Mouse (Mus musculus): ENCODE results near the gene Tmem132b.
A peak's percentile ranks its signal among the peaks of the same experiment; 100 is the strongest.
"Not testable (repeated sequence)": the region's sequence is repeated elsewhere in the genome, so short reads cannot be mapped to it uniquely, and the experiment has no call there.

Tmem132b gene

DNA sequence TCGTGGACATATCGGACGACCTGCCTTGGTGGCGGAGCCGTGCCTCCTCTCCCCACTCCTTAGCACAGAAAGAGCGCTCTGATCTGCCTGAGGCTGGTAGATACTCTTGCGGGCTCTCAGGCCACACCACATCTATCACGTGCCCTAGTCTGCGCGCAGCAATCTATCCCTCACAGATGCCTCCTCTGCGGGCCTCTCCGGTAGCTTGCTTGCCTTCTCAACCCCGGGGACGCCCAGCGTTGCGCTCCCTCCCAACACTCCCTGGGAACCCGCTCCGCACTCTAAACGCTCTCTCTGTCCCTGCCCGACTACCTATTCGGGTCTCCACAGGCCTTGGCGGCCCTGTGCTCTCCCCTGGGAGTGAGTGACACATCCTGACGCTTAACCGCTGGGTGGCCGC, at the start of gene Tmem132b:
Gene Tmem132b, plus strand, starts transcription at position 141 of the 400 bp plus-strand sequence.
- DNase-seq (ENCODE audit: low read depth, low spot score) = peak; percentile 83

DNA sequence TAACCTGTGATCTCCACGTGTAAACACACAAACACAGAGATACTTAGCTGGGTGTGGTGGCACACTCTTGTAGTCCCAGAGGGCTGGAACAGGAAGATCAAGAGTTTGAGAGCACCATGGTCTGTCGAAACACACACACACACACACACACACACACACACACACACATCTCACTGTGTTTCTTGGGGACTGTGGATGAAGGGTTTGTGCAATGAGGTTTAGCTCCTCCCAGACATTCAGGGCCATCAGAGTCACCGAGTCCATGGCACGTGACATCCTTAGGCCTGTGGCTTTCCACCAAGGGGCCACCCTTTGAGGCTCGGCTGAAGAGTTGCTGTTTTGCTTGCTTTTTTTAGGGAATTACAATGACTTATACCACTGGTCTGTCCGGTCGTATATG, 49.1 kb upstream of the Tmem132b start:
- DNase-seq (ENCODE audit: low read depth, low spot score) = no peak

DNA sequence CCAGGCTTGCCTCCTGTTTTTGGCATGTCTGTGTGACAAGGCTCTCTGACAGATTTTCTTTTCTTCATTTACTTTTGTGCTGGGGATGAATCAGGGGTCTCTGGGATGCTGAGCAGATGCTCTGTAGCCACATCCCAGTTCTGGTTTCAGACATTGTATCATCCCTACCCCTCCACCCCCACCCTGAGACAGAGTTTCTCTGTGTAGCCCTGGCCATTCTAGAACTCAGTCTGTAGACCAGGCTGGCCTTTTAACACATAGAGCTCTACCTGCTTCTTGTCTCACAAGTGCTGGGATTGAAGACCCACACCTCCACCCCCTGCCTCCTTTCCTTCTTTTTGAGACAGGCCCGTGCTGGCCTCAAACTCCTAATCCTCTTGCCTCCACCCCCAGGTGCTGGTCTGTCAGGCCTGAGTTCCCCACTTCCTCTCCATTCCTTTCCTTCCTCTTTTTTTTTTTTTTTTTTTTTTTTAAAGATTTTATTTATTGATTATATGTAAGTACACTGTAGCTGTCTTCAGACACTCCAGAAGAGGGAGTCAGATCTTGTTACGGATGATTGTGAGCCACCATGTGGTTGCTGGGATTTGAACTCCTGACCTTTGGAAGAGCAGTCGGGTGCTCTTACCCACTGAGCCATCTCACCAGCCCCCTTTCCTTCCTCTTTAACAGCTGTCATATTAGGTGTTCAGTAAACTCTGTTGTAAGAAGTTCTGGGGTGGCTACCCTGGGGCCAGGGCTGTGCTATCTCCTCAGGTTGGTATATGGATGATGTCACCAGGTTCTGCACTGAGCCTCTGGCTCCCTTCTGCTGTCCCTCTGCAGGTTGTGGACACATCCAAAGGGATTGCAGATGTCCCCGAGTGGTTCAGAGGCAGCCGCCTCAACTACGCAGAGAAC, 47.6 kb upstream of the Tmem132b start:
- no peak for DNase-seq (ENCODE audit: low read depth, low spot score)

DNA sequence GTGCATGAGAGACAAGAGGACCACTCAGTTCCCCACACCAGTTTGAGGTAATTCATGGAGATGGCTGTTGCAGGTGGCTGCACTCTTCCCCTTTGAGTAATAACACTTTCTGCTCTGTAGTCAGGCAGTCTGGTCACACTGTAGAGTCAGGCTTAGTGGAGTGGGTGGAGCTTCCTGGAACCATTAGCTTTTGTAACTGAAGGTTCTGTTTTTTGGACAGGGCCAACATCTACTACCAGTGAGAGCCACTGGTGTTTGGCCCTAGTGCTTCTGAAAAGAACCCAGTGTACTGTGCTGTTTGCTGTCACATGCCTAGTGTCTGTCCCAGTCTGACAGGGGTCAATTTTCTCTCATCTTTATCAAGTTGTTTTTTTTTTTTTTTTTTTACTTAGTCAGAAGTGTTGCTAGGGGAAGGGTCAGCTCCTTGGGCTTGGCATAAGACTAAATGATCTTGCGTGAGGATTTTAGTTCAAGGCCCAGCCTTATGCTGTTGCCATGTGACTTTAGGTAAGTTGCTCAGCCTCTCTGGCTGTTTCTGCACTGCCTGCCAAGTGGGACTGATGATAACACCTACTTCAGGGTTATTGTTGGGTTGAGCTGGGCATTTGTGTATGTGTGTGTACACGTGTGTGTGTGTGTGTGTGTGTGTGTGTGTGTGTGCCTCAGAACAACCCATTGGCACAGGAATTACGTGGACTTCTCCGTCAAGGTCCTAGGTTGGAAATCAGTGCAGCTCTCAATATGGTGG, 46.4 kb upstream of the Tmem132b start:
- DNase-seq (ENCODE audit: low read depth, low spot score) = no peak

DNA sequence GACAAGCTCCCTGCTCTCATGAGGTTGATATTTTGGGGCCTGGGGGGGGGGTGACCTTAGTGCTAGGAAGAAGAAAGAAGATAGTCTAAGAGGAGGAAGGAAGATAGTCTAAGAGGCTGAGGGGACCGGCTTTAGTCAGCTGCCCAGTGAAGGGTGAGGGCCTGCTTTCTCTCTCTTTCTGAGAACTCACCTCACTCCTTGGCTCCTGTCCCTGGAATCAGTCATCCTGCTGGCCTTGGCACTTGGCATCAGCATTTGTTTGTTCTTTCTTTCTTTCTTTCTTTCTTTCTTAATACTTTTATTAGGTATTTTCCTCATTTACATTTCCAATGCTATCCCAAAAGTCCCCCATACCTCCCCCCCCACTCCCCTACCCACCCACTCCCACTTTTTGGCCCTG, 45.5 kb upstream of the Tmem132b start:
- no peak for DNase-seq (ENCODE audit: low read depth, low spot score)

DNA sequence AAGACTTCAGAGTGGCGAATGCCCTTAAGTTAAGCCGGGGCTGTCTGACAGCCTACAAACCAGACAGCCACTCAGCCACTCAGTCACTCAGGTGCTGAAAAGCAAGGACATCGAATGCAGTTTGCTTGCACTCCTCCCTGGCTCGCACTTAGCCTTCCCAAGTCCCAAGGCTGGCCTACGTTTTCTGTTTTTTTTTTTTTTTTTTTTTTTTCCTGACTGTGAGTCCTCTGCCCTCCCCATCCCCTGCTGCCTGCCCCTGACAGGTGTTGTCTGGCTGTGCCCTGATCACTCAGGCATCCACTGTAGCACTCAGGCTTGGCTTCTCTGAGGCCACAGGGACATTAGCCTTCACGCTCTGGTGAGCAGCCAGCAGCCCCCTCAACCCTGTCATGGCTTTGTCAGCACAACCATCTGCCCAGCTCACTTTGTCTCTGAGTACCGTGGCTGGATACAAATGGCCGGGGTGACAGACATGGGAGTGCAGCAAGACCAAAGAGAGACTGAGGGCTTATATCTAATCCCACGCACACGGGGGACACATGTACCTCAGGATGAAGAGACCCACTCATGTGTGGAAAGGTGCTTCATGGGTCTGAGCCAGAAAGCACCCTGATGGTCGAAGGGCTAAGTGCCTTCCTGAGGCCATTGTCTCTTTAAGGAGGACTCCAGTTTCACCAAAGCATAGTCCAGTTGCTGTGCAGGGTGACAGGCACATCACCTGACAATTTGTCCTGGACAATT, 44.0 kb upstream of the Tmem132b start:
- DNase-seq (ENCODE audit: low read depth, low spot score) = no peak

DNA sequence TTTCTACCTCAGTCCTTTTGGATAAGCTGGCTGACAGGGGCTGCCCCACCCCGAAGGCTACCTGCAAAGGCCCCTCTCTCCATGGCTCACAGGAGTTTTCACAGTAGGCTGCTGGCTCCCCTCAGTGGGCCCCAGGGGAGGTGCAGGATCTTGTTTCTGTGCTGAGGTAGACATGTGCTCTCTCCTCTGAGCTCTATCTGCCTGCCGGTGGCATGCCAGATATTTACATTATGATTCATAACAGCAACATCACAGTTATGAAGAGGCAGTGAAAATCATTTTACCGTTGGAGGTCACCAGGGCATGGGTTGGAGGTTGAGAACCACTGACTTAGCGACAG, 43.5 kb upstream of the Tmem132b start:
- no peak for DNase-seq (ENCODE audit: low read depth, low spot score)

DNA sequence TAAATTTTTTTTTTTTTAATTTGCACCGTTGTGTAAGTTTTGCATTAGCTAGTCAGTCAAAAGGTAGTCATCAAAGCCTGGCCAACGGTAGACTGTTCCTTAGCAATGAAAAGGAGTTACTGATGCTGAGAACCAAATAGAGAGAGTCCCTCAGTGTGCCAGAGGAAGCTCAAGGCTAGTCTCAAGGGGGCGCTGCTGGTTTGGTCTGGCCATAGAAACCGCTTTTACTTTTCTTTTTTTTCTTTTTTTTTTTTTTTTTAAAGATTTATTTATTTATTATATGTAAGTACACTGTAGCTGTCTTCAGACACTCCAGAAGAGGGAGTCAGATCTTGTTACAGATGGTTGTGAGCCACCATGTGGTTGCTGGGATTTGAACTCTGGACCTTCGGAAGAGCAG, 42.6 kb upstream of the Tmem132b start:
- not testable (repeated sequence) for DNase-seq (ENCODE audit: low read depth, low spot score)

DNA sequence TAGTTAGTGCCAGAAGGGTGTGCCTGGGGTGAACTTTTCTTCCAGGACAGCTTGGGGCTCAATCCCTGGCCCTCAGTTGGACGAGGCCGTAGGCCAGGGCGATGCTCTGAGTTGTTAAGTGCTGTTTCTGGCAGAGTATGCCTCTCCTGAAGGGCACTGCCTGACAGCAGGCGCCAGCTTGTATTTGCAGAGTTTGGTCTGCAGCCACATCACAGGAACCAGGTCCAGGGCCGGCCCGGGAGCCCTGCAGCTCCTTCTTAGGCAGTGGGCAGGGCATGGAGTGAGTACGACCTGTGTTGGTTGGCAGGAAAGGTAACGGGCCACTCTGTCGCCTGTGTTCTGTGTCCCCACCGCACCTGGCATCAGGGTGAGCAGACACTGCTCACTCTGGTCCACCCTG, 40.5 kb upstream of the Tmem132b start:
- no peak for DNase-seq (ENCODE audit: low read depth, low spot score)

DNA sequence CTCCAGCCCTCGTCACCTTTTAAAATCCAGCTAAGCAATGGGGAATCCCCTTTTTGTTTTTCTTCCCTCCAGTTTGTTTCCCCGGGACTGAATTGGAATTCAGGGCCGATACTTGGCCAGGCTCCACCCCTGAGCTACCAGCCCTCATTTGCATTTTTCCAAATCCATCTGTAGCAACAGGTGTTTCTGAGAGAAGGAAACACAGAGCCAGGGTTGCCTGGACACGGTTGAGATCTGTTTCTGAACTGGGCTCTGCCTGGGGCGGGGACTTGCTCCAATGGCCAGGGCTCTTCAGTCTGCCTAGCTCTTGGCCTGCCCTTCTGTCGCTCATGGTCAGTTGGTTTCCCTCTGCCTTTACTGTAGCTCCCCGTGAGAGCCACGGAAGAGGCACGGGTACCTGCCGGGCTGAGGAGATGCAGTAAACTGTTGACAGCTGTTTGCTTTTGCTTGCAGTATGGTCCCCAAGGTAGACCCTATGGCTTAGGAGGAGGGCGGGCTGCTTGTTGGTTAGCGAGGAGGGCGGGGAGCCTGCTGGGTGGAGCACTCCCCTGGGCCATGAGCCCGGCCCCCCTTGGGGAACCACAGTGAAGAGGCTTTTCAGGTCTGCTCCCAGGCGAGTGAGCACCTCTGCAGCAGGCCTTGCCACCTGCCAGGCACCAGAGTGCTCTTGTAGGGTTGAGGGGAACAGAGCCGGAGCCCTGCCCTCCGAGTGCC, 39.0 kb upstream of the Tmem132b start:
- no peak for DNase-seq (ENCODE audit: low read depth, low spot score)

DNA sequence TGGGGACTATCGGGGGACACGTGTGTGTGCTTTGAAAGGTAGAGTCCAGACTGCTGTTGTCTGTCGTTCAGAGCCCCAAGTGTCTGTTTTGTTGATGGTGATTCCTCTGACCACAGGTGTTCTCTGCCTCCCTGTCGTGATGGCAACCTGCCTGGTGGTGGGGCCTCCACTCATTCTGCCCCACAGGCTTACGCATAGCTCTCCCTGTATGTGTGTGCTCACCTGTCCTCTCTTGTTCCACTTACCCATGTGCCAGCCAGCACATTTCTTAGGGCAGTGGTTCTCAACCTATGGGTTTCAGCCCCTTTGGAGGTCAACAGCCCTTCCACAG, 38.5 kb upstream of the Tmem132b start:
- DNase-seq (ENCODE audit: low read depth, low spot score) = no peak

DNA sequence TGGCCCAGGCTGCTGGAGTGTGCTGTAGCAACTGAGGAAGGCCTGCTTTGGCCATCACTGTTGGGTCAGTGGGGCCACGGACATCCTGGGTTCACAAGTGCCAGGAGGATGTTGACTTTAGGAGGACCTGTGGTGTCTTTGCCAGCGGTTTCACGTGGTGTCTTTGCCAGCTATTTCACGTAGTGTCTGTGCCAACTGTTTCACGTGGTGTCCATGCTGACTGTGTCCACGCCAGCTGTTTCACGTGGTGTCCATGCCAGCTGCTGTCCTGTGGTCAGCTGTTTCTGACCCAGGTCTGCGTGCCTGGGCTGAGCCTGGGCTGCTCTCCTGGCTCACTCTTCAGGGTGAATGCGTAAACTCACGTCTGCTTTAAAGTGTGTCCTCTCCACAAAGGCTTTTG, 35.9 kb upstream of the Tmem132b start:
- no peak for DNase-seq (ENCODE audit: low read depth, low spot score)

DNA sequence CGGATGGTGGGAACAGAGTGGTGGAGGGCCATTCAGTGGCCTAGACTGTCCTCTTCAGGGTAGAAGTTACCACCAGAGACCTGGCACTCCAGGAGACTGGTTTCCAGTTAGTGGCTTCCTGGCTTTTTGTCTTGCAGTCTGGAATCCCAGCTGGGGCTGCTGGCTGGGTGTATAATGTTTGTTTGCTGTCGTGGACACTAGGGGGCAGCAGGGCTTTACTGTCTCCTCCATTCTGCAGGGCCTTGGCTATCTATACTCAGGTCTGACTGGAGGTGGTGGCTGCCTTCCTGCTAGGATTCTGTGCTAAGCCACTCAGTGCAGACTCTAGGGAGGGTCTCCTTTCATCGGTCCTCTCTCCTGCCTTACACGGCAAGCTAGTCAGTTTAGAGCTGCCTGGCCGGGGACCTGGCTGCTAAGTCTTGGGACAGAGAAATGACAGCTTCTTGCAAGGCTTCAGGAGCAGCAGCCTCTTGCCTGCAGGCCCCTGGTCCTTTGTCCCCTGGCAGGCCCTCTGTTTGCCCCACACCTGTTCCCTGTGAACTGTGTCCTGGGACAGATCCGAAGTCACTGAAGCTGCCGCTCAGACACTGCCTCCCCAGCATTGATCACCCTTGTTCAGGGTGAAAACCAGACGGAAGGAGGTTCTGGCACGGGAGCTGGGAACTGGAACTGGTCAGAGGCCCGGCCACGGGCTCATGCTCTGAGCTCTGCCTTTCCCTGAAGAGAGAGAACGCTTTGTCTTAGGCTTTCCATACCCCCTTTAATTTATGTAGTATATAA, 33.6 kb upstream of the Tmem132b start:
- DNase-seq (ENCODE audit: low read depth, low spot score) = peak; percentile 86

DNA sequence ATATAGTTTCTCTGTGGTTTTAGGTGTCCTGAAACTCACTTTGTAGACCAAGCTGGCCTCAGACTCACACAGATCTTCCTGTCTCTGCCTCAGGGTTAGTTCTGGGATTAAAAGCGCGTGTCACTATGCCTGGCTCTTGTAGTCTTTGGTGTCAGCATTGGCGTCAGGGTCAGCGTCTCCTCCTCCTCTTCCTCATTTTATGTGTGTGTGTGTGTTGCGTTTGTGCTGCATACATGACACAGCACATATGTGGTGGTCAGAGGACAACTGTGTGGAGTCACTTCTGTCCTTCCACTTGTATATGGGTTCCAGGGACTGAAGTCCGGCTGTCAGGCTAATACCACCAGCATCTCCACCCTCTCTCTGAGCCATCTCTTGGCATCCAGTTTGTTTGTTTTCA, 30.1 kb upstream of the Tmem132b start:
- DNase-seq (ENCODE audit: low read depth, low spot score) = no peak

DNA sequence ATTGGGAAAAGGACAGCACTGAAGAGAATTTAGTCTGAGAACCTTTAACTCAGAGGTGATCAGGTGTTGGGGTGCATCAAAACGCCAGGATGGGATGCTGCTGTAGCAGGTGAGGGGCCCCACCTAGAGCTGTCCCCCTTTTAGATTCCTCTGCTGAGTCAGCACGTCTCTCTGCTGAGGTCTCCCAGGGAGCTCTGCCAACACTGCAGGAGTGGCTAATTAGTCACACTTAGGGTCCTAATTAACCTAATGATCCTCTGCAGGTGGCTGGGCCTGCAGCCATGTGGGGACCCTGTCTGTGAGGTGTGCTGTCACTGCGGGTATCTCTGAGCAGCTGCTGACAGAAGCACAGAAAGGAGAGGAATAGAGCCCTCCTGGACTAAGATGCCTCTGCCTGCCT, 29.4 kb upstream of the Tmem132b start:
- DNase-seq (ENCODE audit: low read depth, low spot score) = no peak

DNA sequence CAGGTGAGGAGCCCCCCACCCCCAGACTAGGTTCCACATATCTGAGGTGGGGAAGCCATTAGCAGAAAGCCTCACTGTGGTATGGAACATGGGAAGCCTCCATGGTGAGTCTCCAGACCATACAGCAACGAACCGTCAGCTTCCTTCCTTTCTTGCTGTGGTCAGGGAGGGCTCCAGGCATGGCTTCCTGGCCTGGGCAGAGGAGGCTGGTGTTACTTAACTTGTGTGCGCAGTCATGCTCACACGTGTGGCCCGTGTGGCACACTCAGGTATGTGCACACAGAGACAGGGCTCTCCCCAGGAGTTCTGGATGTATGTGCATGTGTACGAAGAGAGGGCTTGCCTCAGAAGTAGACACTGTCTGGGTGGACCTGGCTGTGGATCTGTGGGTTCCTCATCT, 27.9 kb upstream of the Tmem132b start:
- no peak for DNase-seq (ENCODE audit: low read depth, low spot score)

DNA sequence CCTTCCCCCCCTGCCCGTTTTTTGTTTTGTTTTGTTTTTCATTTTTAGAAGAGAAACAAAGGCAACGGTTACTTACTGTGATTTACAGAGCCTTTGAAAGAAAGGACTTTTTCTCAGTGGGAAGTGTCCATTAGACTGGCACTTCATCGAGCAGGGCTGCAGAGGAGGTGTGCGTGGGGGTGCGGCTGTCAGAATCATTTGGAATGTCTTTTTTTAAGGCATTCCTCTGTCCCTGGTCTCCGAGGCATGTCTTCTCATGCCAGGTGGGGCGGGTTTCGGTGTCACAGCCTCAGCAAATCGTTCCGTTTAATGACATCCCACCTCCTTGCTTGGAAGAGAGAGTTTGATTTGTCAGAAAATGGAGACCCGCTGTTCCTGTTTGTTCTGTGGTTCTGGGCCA, 26.9 kb upstream of the Tmem132b start:
- no peak for DNase-seq (ENCODE audit: low read depth, low spot score)

DNA sequence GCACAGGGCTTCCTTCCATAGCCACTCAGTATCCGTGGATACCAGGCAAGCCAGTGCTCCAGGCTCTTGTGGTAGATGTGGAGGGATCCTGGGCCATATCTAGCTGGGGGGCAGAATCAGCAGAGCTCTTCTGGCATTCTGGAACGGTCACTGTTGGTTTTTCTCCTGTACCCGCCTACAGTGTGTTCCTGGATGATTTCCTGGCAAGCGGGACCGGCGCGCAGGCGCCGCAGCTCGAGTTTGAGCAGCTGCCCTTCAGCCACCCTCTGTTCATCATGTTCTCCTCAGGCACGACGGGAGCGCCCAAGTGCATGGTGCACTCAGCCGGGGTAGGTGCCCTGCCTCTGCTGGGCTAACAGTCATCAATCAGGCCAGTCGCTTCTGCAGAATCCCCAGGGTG, 25.6 kb upstream of the Tmem132b start:
- DNase-seq (ENCODE audit: low read depth, low spot score) = no peak

DNA sequence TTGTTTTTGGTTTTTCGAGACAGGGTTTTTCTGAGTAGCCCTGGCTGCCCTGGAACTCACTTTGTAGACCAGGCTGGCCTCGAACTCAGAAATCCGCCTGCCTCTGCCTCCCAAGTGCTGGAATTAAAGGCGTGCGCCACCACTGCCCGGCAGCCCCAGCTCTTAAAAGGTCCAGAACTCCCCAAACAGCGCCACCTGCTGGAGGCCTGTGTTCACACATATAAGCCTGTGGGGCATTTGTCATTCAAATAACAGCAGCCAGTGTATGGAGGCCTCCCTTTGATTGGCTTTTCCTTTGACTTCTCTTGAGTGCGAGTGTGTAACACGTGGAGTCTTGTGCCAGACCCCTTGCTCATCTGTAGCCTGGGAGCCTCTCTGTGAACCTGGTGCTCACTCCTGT, 24.0 kb upstream of the Tmem132b start:
- DNase-seq (ENCODE audit: low read depth, low spot score) = peak; percentile 86

DNA sequence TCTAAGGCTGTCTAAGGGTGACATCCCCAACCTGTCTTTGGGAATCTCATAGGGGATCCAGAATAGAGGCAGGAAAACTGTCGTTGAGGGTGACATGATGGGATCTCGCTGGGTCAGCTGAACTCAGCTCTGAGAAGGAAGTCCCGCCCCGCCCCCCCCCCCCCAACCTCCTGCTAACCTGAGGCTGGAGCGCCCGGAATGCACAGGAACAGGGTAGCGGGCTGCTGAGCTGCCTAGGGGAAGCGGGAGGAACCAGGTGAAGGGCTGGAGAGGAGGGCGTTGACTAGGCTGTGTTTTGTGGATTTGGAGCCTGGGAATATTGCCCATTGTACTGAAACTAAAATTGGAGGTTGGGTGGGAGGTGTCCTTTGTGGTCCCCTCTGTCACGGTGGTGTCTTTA, 23.6 kb upstream of the Tmem132b start:
- peak; percentile 54 for DNase-seq (ENCODE audit: low read depth, low spot score)

DNA sequence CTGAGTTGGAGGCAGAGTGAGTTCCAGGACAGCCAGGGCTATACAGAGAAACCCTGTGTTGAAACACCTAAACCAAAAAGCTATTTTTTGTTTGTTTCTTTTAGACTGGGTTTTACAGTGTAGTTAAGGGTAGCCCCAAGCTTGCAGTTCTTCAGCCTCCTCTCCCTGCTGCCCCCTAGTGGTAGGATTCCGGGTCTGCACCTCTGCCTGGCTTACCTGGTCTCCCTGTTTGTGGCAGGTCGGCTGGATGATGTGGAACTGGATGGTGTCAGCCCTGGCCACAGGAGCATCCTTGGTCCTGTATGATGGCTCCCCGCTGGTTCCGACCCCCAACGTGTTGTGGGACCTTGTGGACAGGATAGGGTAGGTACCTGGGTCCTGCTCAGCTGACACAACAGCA, 22.0 kb upstream of the Tmem132b start:
- peak; percentile 89 for DNase-seq (ENCODE audit: low read depth, low spot score)

Data from ZHBTc4 (cell line).